8 mouse cellular contexts compared by ENCODE assay signal in genomic region chr5:137102575-137103522, GRCm38 (mm10). TPM values are rescaled to one million over a fixed set of nuclear protein-coding genes. Genes with fewer than 3 reads are reported as not detected.
A peak's percentile ranks its signal among the peaks of the same experiment; 100 is the strongest.
DNase-seq lines count a peak whose midpoint lies in the region; ATAC-seq and TF ChIP-seq lines count a peak whose summit lies in the region.

No protein-coding gene starts in this region.

- WGBS in limb, embryonic 13.5 days = 70% methylated on average over 28 of the region's 28 CpGs
- 81% methylated on average over 28 of the region's 28 CpGs for WGBS in limb, embryonic 10.5 days
- 66% methylated on average over 28 of the region's 28 CpGs for whole genome bisulfite sequencing in embryonic facial prominence, embryonic 10.5 days
- 43% methylated on average over 28 of the region's 28 CpGs for WGBS in heart, embryonic 13.5 days
- WGBS in neural tube, embryonic 15.5 days = 75% methylated on average over 28 of the region's 28 CpGs

- POLR2A ChIA-PET in Patski (lab: Charles Lee) = interaction anchor here (0.7 to 3.2 kb wide), 12 partner anchors 12 to 1361 kb away, joined by 3 to 19 read pairs (median 7); partner anchors contain the start of genes Ap1s1, Serpine1 and Trim56

- peak; percentile 51 for ATAC-seq in limb, embryonic 13.5 days (ENCODE audit: low FRiP score, low read depth)
- ATAC-seq in Patski = peak; percentile 61
- peak; percentile 83 for ATAC-seq in heart, embryonic 13.5 days (ENCODE audit: extremely low read depth, insufficient number of reproducible peaks, low FRiP score, low TSS enrichment)
- no peak for ATAC-seq in neural tube, embryonic 15.5 days (ENCODE audit: low FRiP score)

- no peaks in the 10 kb centered on the region; the same call in 1 of the 2 replicates for H3K27me3 ChIP-seq in limb, embryonic 13.5 days
- H3K27me3 ChIP-seq in limb, embryonic 10.5 days (ENCODE audit: low read depth, poor library complexity, severe bottlenecking) = no peaks in the 10 kb centered on the region
- H3K27me3 ChIP-seq in Patski = no peaks in the 10 kb centered on the region
- H3K27me3 ChIP-seq in embryonic facial prominence, embryonic 10.5 days (replicated peaks; ENCODE audit: low read depth, poor library complexity, severe bottlenecking) = no peaks in the 10 kb centered on the region
- no peaks in the 10 kb centered on the region for H3K27me3 ChIP-seq in heart, embryonic 13.5 days (replicated peaks)
- no peaks in the 10 kb centered on the region for H3K27me3 ChIP-seq in neural tube, embryonic 15.5 days (replicated peaks)

- H3K4me1 ChIP-seq in limb, embryonic 13.5 days = no peaks in the 10 kb centered on the region
- H3K4me1 ChIP-seq in limb, embryonic 10.5 days = no peaks in the 10 kb centered on the region
- H3K4me1 ChIP-seq in embryonic facial prominence, embryonic 10.5 days = peaks cover 9% of the 10 kb centered on the region
- H3K4me1 ChIP-seq in heart, embryonic 13.5 days = peaks cover 19% of the 10 kb centered on the region
- peaks cover 5% of the 10 kb centered on the region for H3K4me1 ChIP-seq in neural tube, embryonic 15.5 days

- no peaks in the 10 kb centered on the region for H3K9me3 ChIP-seq in limb, embryonic 13.5 days
- no peaks in the 10 kb centered on the region for H3K9me3 ChIP-seq in limb, embryonic 10.5 days (replicated peaks)
- H3K9me3 ChIP-seq in embryonic facial prominence, embryonic 10.5 days = no peaks in the 10 kb centered on the region
- H3K9me3 ChIP-seq in heart, embryonic 13.5 days = no peaks in the 10 kb centered on the region; the same call in 1 of the 2 replicates
- H3K9me3 ChIP-seq in neural tube, embryonic 15.5 days (replicated peaks) = no peaks in the 10 kb centered on the region

- CTCF ChIA-PET in Patski (lab: Charles Lee) = interaction anchor here (0.9 to 4.3 kb wide), 12 partner anchors 12 to 57 kb away, joined by 3 to 27 read pairs (median 8); partner anchors contain the start of genes Ap1s1 and Serpine1

- no peak overlapping the region for H3K4me3 ChIP-seq in limb, embryonic 13.5 days
- no peak overlapping the region for H3K4me3 ChIP-seq in limb, embryonic 10.5 days
- no peak overlapping the region for H3K4me3 ChIP-seq in embryonic facial prominence, embryonic 10.5 days
- H3K4me3 ChIP-seq in heart, embryonic 13.5 days = 0 out of 2 replicates have a peak overlapping the region, but pooled peaks have one; percentile 15
- no peak overlapping the region for H3K4me3 ChIP-seq in neural tube, embryonic 15.5 days (replicated peaks)

- no peaks in the 10 kb centered on the region for H3K36me3 ChIP-seq in limb, embryonic 13.5 days
- no peaks in the 10 kb centered on the region for H3K36me3 ChIP-seq in limb, embryonic 10.5 days
- no peaks in the 10 kb centered on the region for H3K36me3 ChIP-seq in embryonic facial prominence, embryonic 10.5 days (replicated peaks)
- peaks cover 4% of the 10 kb centered on the region; the same call in 1 of the 2 replicates for H3K36me3 ChIP-seq in heart, embryonic 13.5 days
- H3K36me3 ChIP-seq in neural tube, embryonic 15.5 days = no peaks in the 10 kb centered on the region

- no peak for TF ChIP-seq CTCF in Patski (IDR thresholded peaks at IDR 0.05)

- H3K27ac ChIP-seq in limb, embryonic 13.5 days = no peak overlapping the region
- no peak overlapping the region; the same call in 1 of the 2 replicates for H3K27ac ChIP-seq in limb, embryonic 10.5 days
- H3K27ac ChIP-seq in embryonic facial prominence, embryonic 10.5 days (replicated peaks) = peak overlapping the region; percentile 49; the same call in 1 of the 2 replicates
- peak overlapping the region; percentile 79 for H3K27ac ChIP-seq in heart, embryonic 13.5 days (replicated peaks)
- no peak overlapping the region for H3K27ac ChIP-seq in neural tube, embryonic 15.5 days (replicated peaks)

- DNase-seq in limb, embryonic 10.5 days (ENCODE audit: low spot score) = no peak
- peak; percentile 99 for DNase-seq in Patski (ENCODE audit: low read depth, low spot score)
- no peak for DNase-seq in embryonic facial prominence, embryonic 10.5 days (ENCODE audit: low spot score)
- peak; percentile 77 to 80 for DNase-seq in left cerebral cortex, postnatal 36 days (ENCODE audit: low spot score in 2 of 2)
- peak; percentile 76 for DNase-seq in skeletal muscle tissue, adult 2 months (ENCODE audit: low read depth, low spot score)

- H3K9ac ChIP-seq in limb, embryonic 13.5 days = peak overlapping the region; percentile 31; the same call in 1 of the 2 replicates
- H3K9ac ChIP-seq in heart, embryonic 13.5 days = peak overlapping the region; percentile 57
- no peak overlapping the region for H3K9ac ChIP-seq in neural tube, embryonic 15.5 days (replicated peaks)

- intact Hi-C loops in left cerebral cortex, postnatal 36 days (cut with DNase I) = loop anchor here (10.0 kb wide), 1 partner anchor 168 kb away; no protein-coding TSS in a partner anchor

- H3K4me2 ChIP-seq in limb, embryonic 13.5 days (replicated peaks) = no peak overlapping the region
- peak overlapping the region; percentile 40 for H3K4me2 ChIP-seq in heart, embryonic 13.5 days
- H3K4me2 ChIP-seq in neural tube, embryonic 15.5 days = no peak overlapping the region

- in situ Hi-C loops in Patski (cut with MboI; ENCODE audit: low pct_unique_long_range_greater_than_20kb) = loop anchor here (5.0 kb wide), 1 partner anchor 36 kb away; no protein-coding TSS in a partner anchor

RNA-seq across cellular contexts. Expression of gene Trim56, which starts 13.2 kb away (rescaled TPM):
- 6.9 and 7.5 TPM in 2 replicates for polyA plus RNA-seq in limb, embryonic 13.5 days (2015; fragmentation: Nextera tagmentation; extraction: Ambion mirVana)
- polyA plus RNA-seq in limb, embryonic 10.5 days (2016; fragmentation: Nextera tagmentation; extraction: Ambion mirVana) = 5.6 and 7.0 TPM in 2 replicates
- polyA plus RNA-seq in Patski (2021) = 35.6 TPM
- polyA plus RNA-seq in embryonic facial prominence, embryonic 10.5 days (2016; fragmentation: Nextera tagmentation; extraction: Ambion mirVana) = 3.7 and 3.8 TPM in 2 replicates
- polyA plus RNA-seq in heart, embryonic 13.5 days (2015; fragmentation: Nextera tagmentation; extraction: Ambion mirVana) = 4.9 and 6.9 TPM in 2 replicates
- total RNA-seq in left cerebral cortex, postnatal 36 days (2021) = 1 to 10 TPM; 4.3 to 5.2 TPM
- 2.4 and 5.4 TPM in 2 replicates for polyA plus RNA-seq in neural tube, embryonic 15.5 days (2015; fragmentation: Nextera tagmentation; extraction: Ambion mirVana)

RNA-seq across cellular contexts. Expression of gene Serpine1, which starts 30.8 kb away (rescaled TPM):
- polyA plus RNA-seq in limb, embryonic 13.5 days (2015; fragmentation: Nextera tagmentation; extraction: Ambion mirVana) = 0.28 and 0.83 TPM in 2 replicates
- 0.36 and 0.39 TPM in 2 replicates for polyA plus RNA-seq in limb, embryonic 10.5 days (2016; fragmentation: Nextera tagmentation; extraction: Ambion mirVana)
- 151 TPM for polyA plus RNA-seq in Patski (2021)
- polyA plus RNA-seq in embryonic facial prominence, embryonic 10.5 days (2016; fragmentation: Nextera tagmentation; extraction: Ambion mirVana) = 0.12 TPM in 1 of 2 replicates, not detected in the other
- polyA plus RNA-seq in heart, embryonic 13.5 days (2015; fragmentation: Nextera tagmentation; extraction: Ambion mirVana) = 0.74 and 0.92 TPM in 2 replicates
- under 1 TPM; 0.57 to 0.91 TPM for total RNA-seq in left cerebral cortex, postnatal 36 days (2021)
- polyA plus RNA-seq in neural tube, embryonic 15.5 days (2015; fragmentation: Nextera tagmentation; extraction: Ambion mirVana) = 0.23 and 0.26 TPM in 2 replicates

RNA-seq across cellular contexts. Expression of gene Muc3, which starts 46.3 kb away (rescaled TPM):
- not detected in 2 replicates for polyA plus RNA-seq in limb, embryonic 13.5 days (2015; fragmentation: Nextera tagmentation; extraction: Ambion mirVana)
- polyA plus RNA-seq in limb, embryonic 10.5 days (2016; fragmentation: Nextera tagmentation; extraction: Ambion mirVana) = not detected in 2 replicates
- polyA plus RNA-seq in Patski (2021) = not detected
- not detected in 2 replicates for polyA plus RNA-seq in embryonic facial prominence, embryonic 10.5 days (2016; fragmentation: Nextera tagmentation; extraction: Ambion mirVana)
- 0.11 TPM in 1 of 2 replicates, not detected in the other for polyA plus RNA-seq in heart, embryonic 13.5 days (2015; fragmentation: Nextera tagmentation; extraction: Ambion mirVana)
- total RNA-seq in left cerebral cortex, postnatal 36 days (2021) = not detected
- 0.34 TPM in 1 of 2 replicates, not detected in the other for polyA plus RNA-seq in neural tube, embryonic 15.5 days (2015; fragmentation: Nextera tagmentation; extraction: Ambion mirVana)

RNA-seq across cellular contexts. Expression of gene Ap1s1, which starts 56.9 kb away (rescaled TPM):
- polyA plus RNA-seq in limb, embryonic 13.5 days (2015; fragmentation: Nextera tagmentation; extraction: Ambion mirVana) = 156 and 159 TPM in 2 replicates
- 155 and 170 TPM in 2 replicates for polyA plus RNA-seq in limb, embryonic 10.5 days (2016; fragmentation: Nextera tagmentation; extraction: Ambion mirVana)
- 240 TPM for polyA plus RNA-seq in Patski (2021)
- polyA plus RNA-seq in embryonic facial prominence, embryonic 10.5 days (2016; fragmentation: Nextera tagmentation; extraction: Ambion mirVana) = 177 and 178 TPM in 2 replicates
- polyA plus RNA-seq in heart, embryonic 13.5 days (2015; fragmentation: Nextera tagmentation; extraction: Ambion mirVana) = 140 and 147 TPM in 2 replicates
- 100 to 1,000 TPM; 315 to 338 TPM for total RNA-seq in left cerebral cortex, postnatal 36 days (2021)
- 209 and 222 TPM in 2 replicates for polyA plus RNA-seq in neural tube, embryonic 15.5 days (2015; fragmentation: Nextera tagmentation; extraction: Ambion mirVana)

Comparison
In these comparisons a context has a peak if more than half of its experiments do, and no peak if none do; other contexts are left out.
1. H3K27ac ChIP-seq: peak in embryonic facial prominence, embryonic 10.5 days (single experiment) and heart, embryonic 13.5 days (single experiment); none in limb, embryonic 13.5 days (single experiment), limb, embryonic 10.5 days (single experiment) and neural tube, embryonic 15.5 days (single experiment).
2. DNase-seq: peak in Patski (single experiment), left cerebral cortex, postnatal 36 days (2 of 2) and skeletal muscle tissue, adult 2 months (single experiment); none in limb, embryonic 10.5 days (single experiment) and embryonic facial prominence, embryonic 10.5 days (single experiment).
3. RNA of gene Serpine1, which starts 30.8 kb away (polyA plus RNA-seq): 151 TPM in Patski (single experiment); 0.28 to 0.83 TPM in limb, embryonic 13.5 days, 0.74 to 0.92 TPM in heart, embryonic 13.5 days, 0.36 to 0.39 TPM in limb, embryonic 10.5 days, 0.23 to 0.26 TPM in neural tube, embryonic 15.5 days and 0.12 TPM in embryonic facial prominence, embryonic 10.5 days; every median in the first group is over 10 times any median in the second.